Mouse (Mus musculus) hindlimb bud, embryonic 11.5 days (tissue): Measurements from ENCODE around the gene Fuca1.
"Not testable (repeated sequence)": the region's sequence is repeated elsewhere in the genome, so short reads cannot be mapped to it uniquely, and the experiment has no call there.

Experiments used
- DNase-seq: peaks from one replicate; pipeline ENCODE4 v3.0.0-alpha.2; 2012; ENCODE audit warnings: low read depth, low spot score; ENCODE audit errors: extremely low spot score

The Fuca1 gene

DNA sequence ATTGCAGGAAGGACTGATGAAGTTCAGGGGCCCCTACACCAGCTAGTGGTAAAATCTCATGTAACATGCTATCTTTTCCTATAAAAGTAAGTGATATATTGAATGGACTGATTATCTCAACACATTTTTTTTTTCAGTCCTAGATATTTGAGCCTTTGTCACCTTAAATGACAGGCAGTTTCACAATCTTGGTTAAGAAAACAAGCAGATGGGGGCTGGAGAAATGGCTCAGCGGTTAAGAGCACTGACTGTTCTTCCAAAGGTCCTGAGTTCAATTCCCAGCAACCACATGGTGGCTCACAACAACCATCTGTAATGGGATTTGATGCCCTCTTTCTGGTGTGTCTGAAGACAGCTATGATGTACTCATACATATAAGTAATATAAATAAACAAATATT, 1.7 kb downstream of the Fuca1 start:
- DNase-seq, result no peak

DNA sequence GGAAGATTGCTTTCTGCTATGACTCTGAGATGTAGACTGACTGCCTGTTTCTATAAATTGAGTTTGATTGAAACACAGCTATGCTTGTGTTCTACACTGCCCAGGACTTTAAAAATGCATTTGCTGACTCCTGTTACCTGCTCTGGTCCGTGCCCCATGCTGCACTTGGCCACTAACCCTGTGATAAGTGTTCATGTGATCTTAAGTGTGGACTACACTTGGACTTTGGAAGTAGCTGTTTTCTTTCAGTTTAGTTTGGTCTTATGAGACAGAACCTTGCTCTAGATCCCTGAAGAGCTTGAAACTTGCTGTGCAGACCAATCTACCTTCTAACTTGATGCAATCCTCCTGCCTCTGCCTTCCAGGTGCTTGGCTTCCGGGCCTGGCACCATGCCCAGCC, 3.9 kb downstream of the Fuca1 start:
- DNase-seq, result no peak

DNA sequence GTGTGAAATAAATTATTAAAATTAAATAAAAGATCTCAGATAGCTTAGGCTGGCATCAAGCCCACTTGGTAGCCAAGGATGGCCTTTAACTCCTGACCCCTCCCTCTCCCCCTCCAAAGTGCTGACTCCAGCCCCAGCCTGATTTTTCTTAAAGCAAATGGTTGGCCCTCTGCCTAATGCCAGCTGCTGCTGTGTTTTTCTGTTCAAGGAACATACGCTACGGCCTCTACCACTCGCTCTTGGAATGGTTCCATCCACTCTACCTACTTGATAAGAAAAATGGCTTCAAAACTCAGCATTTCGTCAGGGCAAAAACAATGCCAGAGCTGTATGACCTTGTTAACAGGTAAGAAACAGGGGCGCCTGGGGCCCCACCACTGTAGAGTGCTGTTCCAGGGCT, 4.8 kb downstream of the Fuca1 start:
- no peak for DNase-seq

DNA sequence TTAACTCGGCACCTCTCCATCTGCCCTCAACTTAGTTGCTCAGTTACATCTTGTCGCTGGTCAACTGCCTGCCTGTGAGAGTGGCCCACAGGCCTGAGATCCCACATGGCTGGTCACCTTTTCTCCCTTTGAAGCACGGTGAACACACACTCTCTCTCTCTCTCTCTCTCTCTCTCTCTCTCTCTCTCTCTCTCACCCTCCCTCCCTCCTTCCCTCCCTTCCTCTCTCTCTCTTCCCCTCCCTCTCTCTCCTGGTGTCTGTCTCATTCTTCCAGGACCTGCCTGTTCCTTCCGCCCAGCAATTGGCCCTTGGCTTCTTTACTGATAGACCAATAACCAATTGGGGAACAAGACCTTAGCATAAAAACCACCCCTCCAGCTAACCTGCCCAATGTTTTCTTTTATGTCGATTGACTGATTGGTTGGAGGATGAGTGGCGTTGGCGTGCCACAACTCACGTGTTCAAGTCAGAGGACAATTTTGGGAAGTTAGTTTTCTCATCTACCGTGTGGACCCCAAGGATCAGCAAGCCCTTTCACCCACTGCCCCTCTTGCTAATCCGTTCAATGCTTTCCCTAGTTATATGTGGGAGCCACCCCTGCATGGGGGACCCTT, 5.8 kb downstream of the Fuca1 start:
- no peak for DNase-seq

DNA sequence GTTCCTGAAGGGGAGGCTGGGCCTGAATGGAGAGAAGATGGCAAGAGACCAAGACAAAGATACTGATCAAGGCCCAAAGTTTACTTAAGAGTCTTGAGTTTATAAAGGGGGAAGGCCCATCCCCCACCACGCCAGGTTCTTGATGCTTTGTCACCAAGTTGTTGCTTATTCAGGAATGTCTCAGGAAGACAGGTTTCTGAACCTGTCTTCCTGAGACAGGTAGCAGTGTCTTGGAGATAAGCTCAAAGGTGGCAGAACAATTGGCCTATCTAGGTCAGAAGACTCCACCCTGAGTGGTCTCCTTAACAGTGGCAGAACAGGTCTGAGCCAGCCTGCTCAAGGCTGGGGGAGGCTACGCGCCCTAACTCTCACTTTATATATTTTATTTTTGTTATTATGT, 6.3 kb downstream of the Fuca1 start:
- no peak for DNase-seq

DNA sequence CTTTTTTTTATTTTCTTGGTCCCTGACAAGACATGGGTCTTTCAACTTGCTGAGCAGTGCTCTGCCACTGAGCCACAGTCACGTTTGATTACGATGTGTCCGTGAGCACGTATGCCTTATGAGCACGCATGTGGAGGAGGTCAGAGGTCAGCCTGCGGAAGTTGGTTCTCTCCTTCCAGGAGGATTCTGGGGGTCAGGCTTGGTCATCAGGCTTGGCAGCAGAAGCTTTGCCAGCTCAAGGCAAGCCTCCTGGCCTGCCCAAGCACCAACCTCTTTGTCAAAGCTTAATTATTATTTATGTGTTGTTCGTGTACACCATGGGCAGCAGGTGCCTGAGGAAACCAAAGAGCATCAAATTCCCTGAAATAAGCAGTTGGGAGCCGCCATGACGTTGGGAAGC, 7.8 kb downstream of the Fuca1 start:
- no peak for DNase-seq

DNA sequence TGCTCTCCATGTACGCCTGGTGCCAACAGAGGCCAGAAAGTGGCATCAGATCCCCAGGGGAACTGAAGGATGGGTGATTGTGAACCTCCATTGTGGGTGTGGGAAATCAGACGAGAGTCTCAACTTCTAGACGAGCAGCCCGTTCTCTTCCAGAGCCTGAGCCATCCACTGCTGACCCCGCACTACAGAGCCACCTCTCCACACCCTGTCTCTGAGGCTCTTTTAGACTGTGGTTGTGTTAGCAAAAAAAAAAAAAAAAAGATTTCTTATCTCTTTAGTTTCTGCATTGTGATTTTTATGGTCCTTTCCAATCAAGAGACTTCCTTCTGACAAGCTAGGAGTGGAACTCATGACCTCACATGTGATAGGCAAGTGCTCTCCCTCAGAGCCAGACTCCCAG, 8.9 kb downstream of the Fuca1 start:
- no peak for DNase-seq

DNA sequence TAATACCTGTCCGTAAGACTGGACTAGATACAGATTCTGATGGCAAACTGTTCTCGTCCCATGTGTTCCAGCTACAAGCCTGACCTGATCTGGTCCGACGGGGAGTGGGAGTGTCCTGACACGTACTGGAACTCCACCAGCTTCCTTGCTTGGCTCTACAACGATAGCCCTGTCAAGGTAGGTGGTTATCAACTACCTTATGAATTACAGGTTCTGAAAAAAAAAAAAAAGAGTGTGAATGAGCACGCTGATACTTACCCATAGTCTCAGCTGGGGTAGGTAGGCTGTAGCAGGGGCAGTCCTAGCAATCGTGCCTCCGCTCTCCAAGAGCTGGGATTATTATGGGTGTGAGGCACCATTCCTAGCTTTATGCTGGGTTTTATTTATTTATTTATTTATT, 9.3 kb downstream of the Fuca1 start:
- no peak for DNase-seq

DNA sequence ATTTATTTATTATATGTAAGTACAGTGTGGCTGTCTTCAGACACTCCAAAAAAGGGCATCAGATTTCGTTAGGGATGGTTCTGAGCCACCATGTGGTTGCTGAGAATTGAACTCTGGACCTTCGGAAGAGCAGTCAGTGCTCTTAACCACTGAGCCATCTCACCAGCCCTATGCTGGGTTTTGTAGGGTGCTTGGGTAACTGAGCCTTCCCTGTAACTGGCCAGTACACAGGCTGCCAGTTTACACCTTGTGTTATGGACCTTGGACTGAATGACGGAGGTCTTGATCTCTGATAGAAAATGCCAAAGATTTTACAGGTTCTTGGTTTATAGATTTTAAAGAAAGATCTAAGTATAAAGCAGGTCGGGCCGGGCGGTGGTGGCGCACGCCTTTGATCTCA, 9.7 kb downstream of the Fuca1 start:
- no peak for DNase-seq

DNA sequence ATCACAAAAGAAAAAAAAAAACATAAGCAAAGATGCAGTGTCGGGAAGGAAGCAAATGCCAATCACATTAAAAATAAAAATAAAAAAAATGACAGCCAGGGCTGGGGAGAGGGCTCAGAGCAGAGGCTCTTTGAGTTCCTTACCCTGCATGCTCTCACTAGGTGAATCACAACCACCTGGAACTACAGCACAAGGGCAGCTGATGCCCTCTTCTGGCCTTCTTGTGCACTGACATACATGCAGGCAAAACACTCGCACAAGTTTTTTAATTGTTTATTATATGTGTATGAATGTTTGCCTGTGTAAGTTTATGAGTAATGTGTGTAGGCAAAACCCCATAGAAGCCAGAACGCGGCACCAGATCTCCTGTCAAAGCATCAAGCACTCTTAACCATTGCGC, 11.3 kb downstream of the Fuca1 start:
- no peak for DNase-seq

DNA sequence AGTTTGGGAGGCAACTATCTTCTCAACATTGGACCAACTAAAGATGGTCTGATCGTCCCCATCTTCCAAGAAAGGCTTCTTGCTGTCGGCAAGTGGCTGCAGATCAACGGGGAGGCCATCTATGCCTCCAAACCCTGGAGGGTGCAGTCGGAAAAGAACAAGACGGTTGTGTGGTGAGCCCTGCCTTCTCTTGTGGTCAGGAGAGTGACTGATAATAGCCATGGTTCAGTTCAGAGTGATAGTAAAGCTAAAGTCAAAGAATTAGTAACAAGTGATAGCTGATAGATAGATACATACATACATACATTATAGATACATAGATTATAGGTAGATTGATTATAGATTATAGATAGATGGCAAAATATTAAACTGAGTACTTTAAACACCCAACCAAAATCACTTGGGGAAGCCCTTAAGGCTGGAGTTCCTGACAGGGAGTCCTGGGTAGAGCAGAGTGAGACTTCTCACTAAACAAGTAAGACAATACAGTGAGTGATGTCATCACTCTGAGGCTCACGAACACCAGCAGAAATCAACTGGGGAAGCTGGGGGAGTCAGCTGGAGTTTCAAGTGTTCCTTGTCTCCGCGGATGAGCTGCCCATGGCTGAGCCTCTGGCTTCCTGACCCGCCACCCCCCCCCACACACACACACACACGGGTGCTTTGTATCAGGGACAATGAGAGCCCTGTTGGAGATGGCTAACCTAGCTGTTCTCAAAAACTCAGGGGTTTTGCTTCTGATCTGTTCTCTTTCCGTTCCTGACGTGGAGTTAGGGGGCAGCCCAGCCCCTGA, 14.4 kb downstream of the Fuca1 start:
- no peak for DNase-seq

DNA sequence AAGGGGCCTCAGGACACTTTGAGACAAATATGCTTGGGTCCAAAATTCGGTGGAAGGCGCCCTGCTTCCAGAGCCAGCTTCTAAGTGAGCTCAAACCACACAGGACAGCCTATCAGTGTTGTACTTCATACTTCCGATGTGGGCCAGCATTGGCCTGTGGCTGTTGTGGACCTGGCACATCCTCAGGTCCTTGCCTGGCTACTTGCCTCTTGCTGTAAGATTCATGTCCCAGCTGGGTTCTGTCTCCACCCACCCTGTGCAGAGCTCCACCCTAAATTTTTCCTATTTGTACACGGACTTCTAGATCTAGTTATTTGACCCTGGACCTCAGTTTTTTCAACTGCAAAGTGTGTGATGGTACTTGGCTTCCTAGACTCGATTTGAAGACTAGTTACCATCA, 15.0 kb downstream of the Fuca1 start:
- DNase-seq, result no peak

DNA sequence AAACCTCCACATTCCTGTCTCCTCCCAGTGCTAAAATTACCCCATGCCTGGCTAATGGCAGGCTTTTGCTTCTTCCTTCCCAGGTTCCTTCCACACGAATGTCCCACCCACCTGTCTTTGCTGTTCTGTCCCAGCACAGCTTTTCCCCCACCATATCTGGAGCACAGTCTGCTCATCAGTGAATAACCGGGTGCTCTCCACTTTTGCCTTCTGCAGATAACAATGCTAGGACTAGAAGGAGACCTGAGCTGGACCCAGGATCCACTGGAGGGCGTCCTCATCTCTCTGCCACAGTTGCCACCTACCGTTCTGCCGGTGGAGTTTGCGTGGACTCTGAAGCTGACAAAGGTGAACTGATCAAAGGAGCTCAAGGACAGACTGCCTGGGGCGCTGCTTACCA, 18.3 kb downstream of the Fuca1 start:
- DNase-seq, result no peak

DNA sequence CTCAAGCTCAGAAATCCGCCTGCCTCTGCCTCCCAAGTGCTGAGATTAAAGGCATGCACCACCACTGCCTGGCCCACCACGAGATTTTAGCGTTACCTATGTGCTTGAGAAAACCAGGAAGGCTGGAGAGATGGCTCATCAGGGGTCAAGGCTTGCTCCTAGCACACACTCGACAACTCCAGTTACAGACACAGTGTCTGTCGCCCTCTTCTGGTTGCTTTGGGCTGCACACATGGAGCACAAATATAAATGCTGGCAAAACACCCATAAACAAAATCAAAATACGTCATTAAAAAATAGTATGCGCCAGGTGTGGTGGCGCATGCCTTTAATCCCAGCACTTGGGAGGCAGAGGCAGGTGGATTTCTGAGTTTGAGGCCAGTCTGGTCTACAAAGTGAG, 20.5 kb downstream of the Fuca1 start:
- not testable (repeated sequence) for DNase-seq

DNA sequence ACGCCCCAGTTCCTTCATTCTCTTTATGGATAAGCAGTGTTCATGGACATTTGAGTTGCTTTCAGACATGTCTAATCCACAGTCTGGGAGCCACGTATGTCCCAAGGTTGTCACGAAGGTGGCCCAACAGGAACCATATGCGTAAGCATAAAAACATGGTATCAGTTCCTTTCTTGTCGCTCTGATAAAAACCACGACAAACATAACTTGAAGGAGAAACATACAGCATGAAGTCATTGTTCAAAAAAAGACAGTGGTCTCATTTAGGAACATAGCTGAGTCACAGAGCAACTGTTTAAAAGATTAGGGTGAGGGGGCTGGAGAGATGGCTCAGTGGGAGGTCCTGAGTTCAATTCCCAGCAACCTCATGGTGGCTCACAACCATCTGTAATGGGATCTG, 21.7 kb downstream of the Fuca1 start:
- no peak for DNase-seq

DNA sequence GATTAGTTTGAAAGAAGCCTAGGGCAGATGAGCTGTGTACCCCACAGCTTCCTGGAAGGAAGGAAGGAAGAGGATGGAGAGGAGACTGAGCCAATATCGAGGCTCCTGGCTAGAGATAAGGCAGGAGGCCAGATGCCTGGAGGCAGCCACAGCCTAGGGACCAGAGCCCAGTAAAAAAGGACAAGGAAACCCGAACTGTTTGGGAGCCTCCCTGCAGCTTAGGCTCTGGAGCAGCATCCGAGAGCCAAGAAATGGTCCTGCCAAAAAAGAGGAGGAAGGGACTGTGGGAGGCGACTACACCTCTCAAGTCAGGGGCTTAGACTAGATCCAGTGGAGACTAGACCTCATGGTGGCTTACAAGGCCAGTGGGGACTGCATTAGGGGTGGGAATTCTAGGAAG, 22.9 kb downstream of the Fuca1 start:
- no peak for DNase-seq

DNA sequence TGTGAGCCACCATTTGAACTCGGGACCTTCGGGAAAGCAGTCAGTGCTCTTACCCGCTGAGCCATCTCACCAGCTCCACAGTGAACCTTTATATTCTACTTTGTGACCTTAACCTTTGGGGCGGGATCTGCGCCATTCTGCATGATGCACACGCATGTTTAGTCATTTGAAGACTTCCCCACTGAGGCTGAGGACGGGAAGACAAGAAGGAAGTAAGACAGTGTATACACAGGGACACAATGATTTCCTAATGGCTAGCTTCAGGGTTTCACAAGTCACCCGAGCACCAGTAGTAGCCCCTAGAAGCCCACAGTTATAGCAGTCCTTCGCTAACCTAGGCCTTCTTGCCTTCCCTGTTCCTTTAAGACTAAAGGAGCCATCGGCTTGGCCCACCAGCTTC, 25.2 kb downstream of the Fuca1 start:
- no peak for DNase-seq

DNA sequence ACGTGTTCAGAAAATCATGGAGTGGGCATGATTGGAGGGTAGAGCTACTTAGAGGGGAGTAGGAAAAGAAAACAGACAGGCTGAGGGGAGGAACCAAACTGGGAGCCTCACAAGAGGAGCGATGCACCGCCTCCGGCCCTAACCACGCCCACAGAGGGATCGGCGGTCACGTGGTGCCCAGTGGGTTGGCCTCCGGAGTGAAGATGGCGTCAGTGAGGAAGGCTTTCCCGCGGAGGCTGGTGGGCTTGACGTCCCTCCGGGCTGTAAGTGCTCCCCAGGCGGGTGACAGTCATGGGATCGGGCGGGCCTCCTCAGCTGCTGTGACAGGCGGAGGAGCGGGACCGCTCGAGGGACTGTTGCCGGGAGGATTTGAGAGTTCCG, 25.7 kb downstream of the Fuca1 start, which contains the start of gene Hmgcl:
TSS of gene Hmgcl (plus strand) at position 171 of the 381 bp plus-strand sequence.
- peak; percentile 71 for DNase-seq

DNA sequence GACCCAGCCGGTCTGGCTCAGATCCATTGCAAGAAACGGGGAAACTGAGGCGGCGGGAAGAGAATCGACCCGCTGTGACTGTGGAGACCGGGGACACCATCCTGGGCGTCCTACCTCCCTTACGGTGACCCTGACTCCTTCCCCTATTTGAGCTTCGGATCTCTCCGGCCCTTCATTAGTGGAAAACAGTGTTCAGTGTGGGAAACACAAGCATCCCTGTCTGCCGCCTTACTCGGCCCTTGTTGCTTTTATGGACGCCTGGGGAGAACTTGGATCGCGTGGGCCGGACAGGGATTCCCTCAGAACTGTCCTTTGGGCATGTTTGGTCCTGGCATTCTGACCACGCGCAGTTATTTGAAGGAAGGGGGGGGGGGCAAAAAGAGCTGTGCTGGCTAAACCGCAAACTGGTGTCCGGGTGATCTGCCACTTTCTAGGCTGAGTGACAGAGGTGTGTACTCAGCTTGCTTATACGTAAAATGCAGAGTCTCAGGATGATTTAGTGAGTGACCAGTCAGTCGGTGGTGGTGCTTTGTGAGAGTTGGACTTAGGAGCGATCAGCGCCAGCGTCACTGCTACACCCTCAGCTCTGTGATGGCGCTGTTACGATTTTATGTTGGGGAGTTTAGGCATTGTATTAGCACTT, 26.2 kb downstream of the Fuca1 start:
- DNase-seq, result no peak

DNA sequence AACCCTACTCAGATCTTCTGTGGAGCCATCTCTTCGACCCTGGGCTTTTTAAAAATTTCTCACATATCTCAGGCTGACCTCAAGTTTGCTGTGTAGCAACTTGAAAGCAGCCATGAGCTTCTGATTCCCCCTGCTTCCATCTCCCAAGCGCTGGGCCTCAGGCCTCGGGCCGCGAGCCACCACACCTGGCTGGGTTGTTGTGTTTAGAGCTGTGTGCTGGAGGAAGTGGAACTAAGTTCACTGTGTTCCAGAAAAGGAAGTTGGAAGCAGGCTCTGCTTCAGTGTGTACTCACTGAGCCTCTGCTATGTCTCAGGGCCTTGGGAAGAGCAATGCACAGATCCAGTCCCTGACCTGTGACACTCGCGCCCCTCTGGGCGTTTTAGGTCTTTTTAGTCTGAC, 27.6 kb downstream of the Fuca1 start:
- DNase-seq, result no peak

DNA sequence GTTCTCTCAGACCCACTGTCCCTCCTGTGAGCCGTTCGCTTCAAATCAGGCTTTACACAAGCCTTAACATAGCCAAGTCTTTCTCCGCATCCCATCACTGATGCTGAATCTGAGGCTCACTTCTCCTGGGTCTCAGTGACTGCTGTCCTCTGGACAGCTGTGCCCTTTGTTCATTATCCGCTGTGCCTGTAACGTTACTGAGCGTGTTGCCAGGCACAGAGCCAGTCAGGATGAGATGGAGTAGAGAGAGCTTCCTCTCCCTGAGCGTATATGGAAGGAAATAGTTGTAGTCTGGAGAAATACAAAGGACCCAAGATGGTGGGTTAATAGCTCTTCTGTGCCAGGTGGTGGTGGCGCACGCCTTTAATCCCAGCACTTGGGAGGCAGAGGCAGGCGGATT, 28.9 kb downstream of the Fuca1 start:
- DNase-seq, result no peak

DNA sequence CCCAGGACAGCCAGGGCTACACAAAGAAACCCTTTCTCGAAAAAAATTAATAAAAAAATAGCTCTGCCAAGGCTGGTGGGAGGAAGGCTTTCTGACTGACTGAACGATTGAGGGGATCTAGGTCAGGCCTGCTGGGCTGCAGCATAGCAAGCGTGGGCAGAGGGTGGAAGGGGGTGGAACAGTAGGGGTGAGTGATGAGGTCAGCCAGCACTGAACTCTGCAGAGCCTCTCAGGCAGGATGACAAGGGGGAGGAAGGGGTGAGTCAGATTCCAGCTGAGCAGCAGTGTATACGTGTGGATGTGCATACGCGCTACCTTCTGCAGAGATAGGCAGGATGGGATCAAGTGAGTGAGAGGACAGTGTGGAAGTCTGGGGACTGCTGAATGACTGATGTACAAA, 29.4 kb downstream of the Fuca1 start:
- no peak for DNase-seq
